8 mouse cellular contexts compared by ENCODE assay signal in genomic region chr6:85187340-85188211, GRCm38 (mm10). TPM values are rescaled to one million over a fixed set of nuclear protein-coding genes. Genes with fewer than 3 reads are reported as not detected.
DNase-seq lines count a peak whose midpoint lies in the region; ATAC-seq and TF ChIP-seq lines count a peak whose summit lies in the region.

Gene Emx1 (plus strand): TSS chr6:85187438.

- H3K4me2 ChIP-seq in embryonic facial prominence, embryonic 11.5 days (ENCODE audit: low read depth, low read length), result peak within 1 kb of the TSS; percentile 72
- H3K4me2 ChIP-seq in hindbrain, embryonic 16.5 days (ENCODE audit: low read length), result peak within 1 kb of the TSS; percentile 67

- peak; percentile 38 to 44 for DNase-seq in cerebellum, postnatal 14 days
- DNase-seq in embryonic facial prominence, embryonic 11.5 days (ENCODE audit: low spot score), result peak; percentile 61
- DNase-seq in left cerebral cortex, adult 2 months (ENCODE audit: extremely low spot score in 1 of 2, low spot score in 2 of 2), result peak; percentile 59 to 76
- peak; percentile 13 for DNase-seq in lung, postnatal 14 days
- DNase-seq in right cerebral cortex, postnatal 4 days, result peak; percentile 63
- no peak for DNase-seq in gastrocnemius, adult 8-10 months (ENCODE audit: low spot score in 2 of 2)

- no peak for TF ChIP-seq CTCF in left cerebral cortex, adult 2 months (IDR thresholded peaks at IDR 0.05)

- WGBS in embryonic facial prominence, embryonic 11.5 days, result under 1% methylated on average over 66 of the region's 81 CpGs
- under 1% methylated on average over 33 of the region's 81 CpGs for WGBS in hindbrain, embryonic 16.5 days

- intact Hi-C loops in left cerebral cortex, adult 2 months (cut with DNase I), result loop anchor here (2.0 kb wide), 2 partner anchors 59 to 89 kb away; no protein-coding TSS in a partner anchor

- H3K27me3 ChIP-seq in embryonic facial prominence, embryonic 11.5 days (ENCODE audit: control insufficient read depth, insufficient read depth, low read length), result peaks cover 67% of the 10 kb centered on the region
- H3K27me3 ChIP-seq in hindbrain, embryonic 16.5 days (replicated peaks; ENCODE audit: control insufficient read depth, insufficient read depth, low read length), result peaks cover 43% of the 10 kb centered on the region

- no peak within 1 kb of the TSS for H3K27ac ChIP-seq in embryonic facial prominence, embryonic 11.5 days (replicated peaks; ENCODE audit: low read depth, low read length)
- no peak within 1 kb of the TSS for H3K27ac ChIP-seq in hindbrain, embryonic 16.5 days (ENCODE audit: low read depth, low read length)
- H3K27ac ChIP-seq in left cerebral cortex, adult 2 months, result peak within 1 kb of the TSS; percentile 82

- H3K36me3 ChIP-seq in embryonic facial prominence, embryonic 11.5 days (replicated peaks; ENCODE audit: control insufficient read depth, insufficient read depth, low read depth, low read length), result no peaks in the 10 kb centered on the region
- H3K36me3 ChIP-seq in hindbrain, embryonic 16.5 days (ENCODE audit: control insufficient read depth, insufficient read depth, low read length), result no peaks in the 10 kb centered on the region

- H3K9ac ChIP-seq in embryonic facial prominence, embryonic 11.5 days (replicated peaks; ENCODE audit: low read length), result peak within 1 kb of the TSS; percentile 18; the same call in 1 of the 2 replicates
- H3K9ac ChIP-seq in hindbrain, embryonic 16.5 days (ENCODE audit: low read depth, low read length), result peak within 1 kb of the TSS; percentile 44

- H3K4me3 ChIP-seq in embryonic facial prominence, embryonic 11.5 days (ENCODE audit: low read depth, low read length), result peak within 1 kb of the TSS; percentile 40
- peak within 1 kb of the TSS; percentile 42 for H3K4me3 ChIP-seq in hindbrain, embryonic 16.5 days (ENCODE audit: low read length)
- H3K4me3 ChIP-seq in left cerebral cortex, adult 2 months, result peak within 1 kb of the TSS; percentile 55

- ATAC-seq in cerebellum, adult (ENCODE audit: insufficient number of reproducible peaks, low FRiP score, low TSS enrichment), result no peak
- ATAC-seq in embryonic facial prominence, embryonic 11.5 days (replicated peaks; ENCODE audit: insufficient number of reproducible peaks, low FRiP score, low TSS enrichment, low read depth), result peak; percentile 61
- ATAC-seq in hindbrain, embryonic 16.5 days, result peak; percentile 57

- peaks cover 10% of the 10 kb centered on the region; the same call in 1 of the 2 replicates for H3K4me1 ChIP-seq in embryonic facial prominence, embryonic 11.5 days (ENCODE audit: control insufficient read depth, insufficient read depth, low read length)
- peaks cover 31% of the 10 kb centered on the region for H3K4me1 ChIP-seq in hindbrain, embryonic 16.5 days (ENCODE audit: control insufficient read depth, insufficient read depth, low read depth, low read length)

- no peaks in the 10 kb centered on the region for H3K9me3 ChIP-seq in embryonic facial prominence, embryonic 11.5 days (replicated peaks; ENCODE audit: control insufficient read depth, low read length)
- H3K9me3 ChIP-seq in hindbrain, embryonic 16.5 days (ENCODE audit: control insufficient read depth, low read length), result no peaks in the 10 kb centered on the region

RNA-seq across cellular contexts. Expression of gene Emx1, which starts in this region (rescaled TPM):
- polyA plus RNA-seq in embryonic facial prominence, embryonic 11.5 days (2014; fragmentation: Nextera tagmentation; extraction: Ambion mirVana), result 0.56 and 0.88 TPM in 2 replicates
- 1.1 TPM in 1 of 2 replicates, not detected in the other for polyA plus RNA-seq in hindbrain, embryonic 16.5 days (2015; fragmentation: Nextera tagmentation; extraction: Ambion mirVana)
- total RNA-seq in left cerebral cortex, adult 2 months (2021), result 10 to 100 TPM; 32.8 to 40.1 TPM
- total RNA-seq in gastrocnemius, adult 8-10 months (2022), result not detected

Comparison
In these comparisons a context has a peak if more than half of its experiments do, and no peak if none do; other contexts are left out.
1. RNA of gene Emx1 (total RNA-seq): 32.8 to 40.1 TPM in left cerebral cortex, adult 2 months; not detected in gastrocnemius, adult 8-10 months; every median in the first group is over 10 times any median in the second.
2. Peak in DNase-seq, ATAC-seq, H3K4me3 ChIP-seq, H3K9ac ChIP-seq and H3K4me2 ChIP-seq in embryonic facial prominence, embryonic 11.5 days; RNA of the gene not detected or under 1 TPM.
3. DNase-seq: peak in cerebellum, postnatal 14 days (2 of 2), left cerebral cortex, adult 2 months (2 of 2), lung, postnatal 14 days (single experiment) and right cerebral cortex, postnatal 4 days (single experiment); none in gastrocnemius, adult 8-10 months (0 of 2).
4. Peak in every context shown above with its lines, with median percentiles within 50 percentile points of each other: H3K4me3 ChIP-seq.